Mouse (Mus musculus): ENCODE measurements around the gene Hist2h2aa1. TPM values are rescaled to one million over a fixed set of nuclear protein-coding genes. Genes with fewer than 3 reads are reported as not detected.
"Not testable (repeated sequence)": the region's sequence is repeated elsewhere in the genome, so short reads cannot be mapped to it uniquely, and the experiment has no call there.

The Hist2h2aa1 gene
- total RNA-seq, 4 experiments from 2014 or later, result 2.7 to 5.0 (median 4.8) TPM; not detected in 1

- no peak for DNase-seq (ENCODE audit: low spot score in 2 of 2)
Measured at GRCm38 (mm10) chr3:96277428-96277799, 32.1 kb downstream of the Hist2h2aa1 start.

GRCm38 (mm10) chr3:96277800-96278624, 32.7 kb downstream of the Hist2h2aa1 start:
- DNase-seq (ENCODE audit: low spot score in 2 of 2), result peak; percentile 78 to 87

- no peak for DNase-seq (ENCODE audit: low spot score in 2 of 2)
Measured at GRCm38 (mm10) chr3:96280660-96281059, 35.4 kb downstream of the Hist2h2aa1 start.

GRCm38 (mm10) chr3:96284457-96284856, 39.2 kb downstream of the Hist2h2aa1 start:
- no peak for DNase-seq (ENCODE audit: low spot score in 2 of 2)

GRCm38 (mm10) chr3:96287334-96287733, 42.0 kb downstream of the Hist2h2aa1 start:
- DNase-seq (ENCODE audit: low spot score in 2 of 2), result not testable (repeated sequence)

GRCm38 (mm10) chr3:96289201-96289600, 43.9 kb downstream of the Hist2h2aa1 start:
- DNase-seq (ENCODE audit: low spot score in 2 of 2), result no peak

- DNase-seq (ENCODE audit: low spot score in 2 of 2), result not testable (repeated sequence)
Measured at GRCm38 (mm10) chr3:96290727-96291126, 45.4 kb downstream of the Hist2h2aa1 start.

GRCm38 (mm10) chr3:96292641-96293040, 47.3 kb downstream of the Hist2h2aa1 start:
- DNase-seq (ENCODE audit: low spot score in 2 of 2), result no peak

GRCm38 (mm10) chr3:96293368-96293767, 48.1 kb downstream of the Hist2h2aa1 start:
- no peak for DNase-seq (ENCODE audit: low spot score in 2 of 2)

GRCm38 (mm10) chr3:96293787-96294186, 48.5 kb downstream of the Hist2h2aa1 start, which contains the start of gene Fcgr1:
Gene Fcgr1 (minus strand): TSS chr3:96293969.
- DNase-seq (ENCODE audit: low spot score in 2 of 2), result no peak

Small RNA genes within 50 kb of the gene (microRNA-seq; reads per million reads assigned to microRNA genes)
- gene Gm44492 (not detected), gene Gm47311 (not detected), gene Gm47313 (not detected)

Other genes with a start within 250 kb of the Hist2h2aa1 start
- gene Plekho1, start 249.5 kb upstream of the Hist2h2aa1 start, total RNA-seq (2022), result 10 to 100 TPM; 11.3 to 16.5 (median 12.9) TPM
- 10 to 100 TPM; 11.3 to 16.8 (median 16.2) TPM for gene Vps45, start 187.0 kb upstream of the Hist2h2aa1 start, total RNA-seq (2022)
- 10 to 100 TPM; 61.8 to 77.4 (median 75.8) TPM for gene Otud7b, start 141.0 kb upstream of the Hist2h2aa1 start, total RNA-seq (2022)
- 1 to 10 TPM in 3 of 4 experiments, under 1 TPM in 1; 0.68 to 2.1 (median 1.3) TPM for gene Mtmr11, start 83.5 kb upstream of the Hist2h2aa1 start, total RNA-seq (2022)
- gene Sf3b4, start 73.2 kb upstream of the Hist2h2aa1 start, total RNA-seq (2022), result 10 to 100 TPM in 3 of 4 experiments, 1 to 10 TPM in 1; 9.9 to 12.9 (median 11.6) TPM
- under 1 TPM; 0.16 to 0.34 (median 0.23) TPM for gene Sv2a, start 64.3 kb upstream of the Hist2h2aa1 start, total RNA-seq (2022)
- 10 to 100 TPM; 21.8 to 30.6 (median 25.6) TPM for gene Bola1, start 25.8 kb upstream of the Hist2h2aa1 start, total RNA-seq (2022)
- gene Hist2h2ab, start 25.6 kb upstream of the Hist2h2aa1 start, total RNA-seq (2022), result 1 to 10 TPM in 2 of 4 experiments, under 1 TPM in 1, not detected in 1; 0.65 to 2.3 (median 1.3) TPM
- gene Hist2h2ac, start 24.6 kb upstream of the Hist2h2aa1 start, total RNA-seq (2022), result 10 to 100 TPM in 2 of 4 experiments, 1 to 10 TPM in 2; 4.4 to 13.7 (median 9.9) TPM
- 1 to 10 TPM; 4.3 to 5.9 (median 5.2) TPM for gene Hist2h2be, start 24.4 kb upstream of the Hist2h2aa1 start, total RNA-seq (2022)
- gene Hist2h3c2, start 6.4 kb upstream of the Hist2h2aa1 start, total RNA-seq (2022), result 1 to 10 TPM; 2.6 to 7.1 (median 4.9) TPM
- 100 to 1,000 TPM; 141 to 187 (median 153) TPM for gene Hist2h2aa2, start 5.2 kb upstream of the Hist2h2aa1 start, total RNA-seq (2022)
- gene Hist2h3c1, start 1.2 kb downstream of the Hist2h2aa1 start, total RNA-seq (2022), result not detected
- 1 to 10 TPM; 5.6 to 8.2 (median 6.8) TPM for gene Hist2h4, start 17.8 kb downstream of the Hist2h2aa1 start, total RNA-seq (2022)
- gene Hist2h3b, start 23.2 kb downstream of the Hist2h2aa1 start, total RNA-seq (2022), result 10 to 100 TPM; 19.4 to 22.9 (median 20.8) TPM
- gene Hist2h2bb, start 24.3 kb downstream of the Hist2h2aa1 start, total RNA-seq (2022), result 10 to 100 TPM; 18.8 to 38.2 (median 24.3) TPM
- gene Fcgr1, start 48.5 kb downstream of the Hist2h2aa1 start, total RNA-seq (2022), result under 1 TPM in 1 of 4 experiments, not detected in 3; 0.70 TPM
- gene BC107364, start 206.8 kb downstream of the Hist2h2aa1 start, total RNA-seq (2022), result not detected